Mouse (Mus musculus): ENCODE measurements around the gene Osbp. TPM values are rescaled to one million over a fixed set of nuclear protein-coding genes. Genes with fewer than 3 reads are reported as not detected.

The Osbp gene
- polyA plus RNA-seq, 1 experiment from 2014 or later = 3.4 TPM

DNA sequence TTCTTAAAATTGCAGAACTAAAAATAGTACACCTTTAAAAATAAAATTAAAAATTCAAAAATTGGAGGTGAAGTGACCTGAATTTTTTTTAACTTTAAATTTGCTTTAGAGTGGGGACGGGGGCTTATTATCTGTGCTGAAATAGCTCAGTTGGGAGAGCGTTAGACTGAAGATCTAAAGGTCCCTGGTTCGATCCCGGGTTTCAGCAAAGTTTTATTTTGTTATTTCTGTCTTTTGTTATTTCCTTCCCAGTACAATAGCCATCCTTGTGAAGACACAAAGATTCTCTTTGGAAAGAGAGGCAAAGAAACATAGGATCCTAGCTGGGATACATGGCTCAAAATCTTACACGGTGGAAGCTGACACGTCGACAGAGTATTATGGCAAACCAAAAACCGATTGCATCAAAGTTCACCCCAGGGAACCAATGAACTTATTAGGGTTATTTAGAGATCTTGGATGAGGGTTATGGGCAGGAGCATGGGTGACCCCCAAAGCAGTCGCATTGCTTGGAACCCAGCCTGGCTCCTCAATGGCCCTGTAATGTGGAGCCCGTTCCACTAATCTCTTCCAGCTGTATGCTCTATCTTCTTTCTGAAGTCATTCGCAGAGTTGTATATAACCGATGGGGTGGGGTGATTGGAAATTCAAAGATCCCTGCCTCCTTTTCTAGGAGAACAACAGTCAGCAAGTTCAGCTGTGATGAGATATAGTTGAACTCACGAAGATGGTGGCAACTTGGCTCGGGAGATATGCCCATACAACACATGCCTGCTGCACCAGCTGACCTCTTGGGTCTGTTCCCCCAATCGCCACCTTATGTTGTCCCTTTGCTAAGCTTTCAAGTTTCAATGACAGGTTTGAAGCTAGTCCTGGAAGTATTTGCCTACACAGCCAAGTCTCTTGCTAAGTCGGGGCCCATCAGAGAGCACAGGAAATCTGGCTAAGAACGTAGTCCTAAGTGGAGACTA lies 43.0 kb downstream of the Osbp start:
- peaks cover 28% of the 10 kb centered on the region for H3K4me1 ChIP-seq
- no peaks in the 10 kb centered on the region for H3K9me3 ChIP-seq (replicated peaks)
- WGBS = 17% methylated on average over 17 of the region's 17 CpGs
- peak overlapping the region; percentile 64 for H3K4me3 ChIP-seq
- H3K27ac ChIP-seq = no peak overlapping the region
- peak; percentile 44 for DNase-seq (ENCODE audit: low spot score)
- H3K36me3 ChIP-seq = no peaks in the 10 kb centered on the region
- no peaks in the 10 kb centered on the region for H3K27me3 ChIP-seq (ENCODE audit: low read depth, poor library complexity, severe bottlenecking)

DNA sequence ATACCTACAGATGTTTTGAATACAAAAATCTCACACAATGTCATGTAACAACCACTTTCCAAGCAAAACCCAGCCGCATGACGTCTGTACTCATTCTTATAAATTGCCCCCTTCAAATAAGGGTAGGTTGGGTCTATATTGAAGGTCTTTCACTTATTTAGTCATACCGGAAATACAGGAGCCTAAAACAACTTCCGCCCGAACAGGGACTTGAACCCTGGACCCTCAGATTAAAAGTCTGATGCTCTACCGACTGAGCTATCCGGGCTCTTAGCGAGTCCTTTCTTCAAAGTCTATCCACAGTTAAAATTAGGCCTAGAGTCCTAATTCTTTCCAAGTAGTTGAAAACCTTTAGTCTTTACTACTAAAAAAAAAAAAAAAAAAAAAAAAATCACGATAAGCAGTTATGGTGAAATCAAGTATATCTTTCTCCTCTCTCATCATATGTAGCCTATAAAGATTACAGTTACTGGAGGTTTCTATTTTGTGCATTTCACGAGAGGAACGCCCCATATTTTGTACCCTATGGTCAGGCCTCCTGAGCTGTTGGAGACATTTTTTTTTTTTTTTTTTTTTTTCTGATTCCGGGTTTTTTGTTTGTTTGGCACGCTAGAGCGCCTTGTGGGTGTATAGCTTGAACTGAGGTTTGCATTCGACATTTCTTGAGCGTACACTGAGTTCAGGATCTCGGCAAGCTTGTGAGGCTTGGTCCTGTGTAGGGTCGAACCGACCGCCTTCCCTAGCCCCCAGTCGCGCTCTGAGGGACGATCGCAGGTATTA lies 44.0 kb downstream of the Osbp start:
- Histone ChIP-seq H3K9me3 (replicated peaks) (no peaks in the 10 kb centered on the region), H3K27ac (peak overlapping the region; percentile 89), H3K4me1 (peaks cover 25% of the 10 kb centered on the region), H3K4me3 (peak overlapping the region; percentile 66), H3K27me3 (ENCODE audit: low read depth, poor library complexity, severe bottlenecking) (no peaks in the 10 kb centered on the region), H3K36me3 (no peaks in the 10 kb centered on the region)
- WGBS = under 1% methylated on average over 24 of the region's 24 CpGs
- peak; percentile 76 for DNase-seq (ENCODE audit: low spot score)

DNA sequence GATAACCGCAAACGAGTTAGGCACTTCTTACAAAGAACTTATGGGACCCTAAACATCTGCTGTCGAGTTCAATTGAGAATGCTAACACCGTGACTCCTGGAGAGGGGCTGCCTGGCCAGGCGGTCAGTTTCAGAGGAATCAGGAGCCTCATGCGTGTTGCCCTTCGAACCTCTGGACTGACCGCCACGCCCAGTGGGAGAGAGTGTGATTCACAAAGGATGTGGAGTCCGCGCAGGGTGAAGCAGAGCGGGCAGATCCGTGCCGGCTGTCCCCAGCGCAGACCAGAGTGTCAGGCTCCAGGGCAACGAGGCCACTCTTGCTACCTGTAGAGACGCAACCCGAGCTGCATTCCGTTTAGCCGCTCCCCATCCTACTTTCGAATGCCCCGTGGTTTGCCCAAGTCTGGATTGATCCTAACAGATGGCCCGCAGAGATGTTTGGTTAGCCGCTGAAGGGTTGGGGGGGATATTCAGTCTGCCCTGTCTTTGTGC lies 44.6 kb downstream of the Osbp start:
- Histone ChIP-seq H3K4me1 (peaks cover 24% of the 10 kb centered on the region), H3K27me3 (ENCODE audit: low read depth, poor library complexity, severe bottlenecking) (no peaks in the 10 kb centered on the region), H3K27ac (peak overlapping the region; percentile 89), H3K9me3 (replicated peaks) (no peaks in the 10 kb centered on the region), H3K36me3 (no peaks in the 10 kb centered on the region), H3K4me3 (peak overlapping the region; percentile 66)
- WGBS = 0% methylated on average over 24 of the region's 24 CpGs
- DNase-seq (ENCODE audit: low spot score) = peak; percentile 84

DNA sequence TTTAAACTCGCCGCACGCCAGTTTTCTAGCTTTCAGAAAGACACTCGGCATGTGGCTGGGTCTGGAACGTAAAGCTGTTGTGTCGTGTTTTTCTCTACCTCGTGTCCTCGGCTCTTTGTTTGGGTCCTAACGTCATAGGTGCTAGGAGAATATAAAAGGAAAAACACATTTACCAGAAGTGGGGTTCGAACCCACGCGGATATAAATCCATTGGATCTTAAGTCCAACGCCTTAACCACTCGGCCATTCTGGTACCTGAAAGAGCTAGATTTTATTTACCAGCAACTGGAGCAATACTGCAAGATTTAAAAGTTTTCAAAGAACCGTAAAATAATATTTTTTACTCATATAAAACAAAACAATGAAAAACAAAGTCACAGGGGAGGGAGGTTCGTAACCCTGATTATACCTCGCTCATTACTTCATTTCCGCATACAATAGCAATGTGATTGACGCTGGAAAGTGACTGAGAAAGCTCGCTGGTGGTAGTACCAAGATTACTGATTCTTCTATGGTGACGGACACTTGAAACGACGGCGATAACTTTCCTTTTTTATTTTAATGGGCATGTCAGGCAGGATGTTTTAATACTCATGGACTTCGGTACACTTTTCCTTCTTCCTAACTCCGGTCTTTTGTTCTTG lies 45.3 kb downstream of the Osbp start:
- peak; percentile 69 for DNase-seq (ENCODE audit: low spot score)
- Histone ChIP-seq H3K36me3 (no peaks in the 10 kb centered on the region), H3K9me3 (replicated peaks) (no peaks in the 10 kb centered on the region), H3K4me1 (peaks cover 24% of the 10 kb centered on the region), H3K27me3 (ENCODE audit: low read depth, poor library complexity, severe bottlenecking) (no peaks in the 10 kb centered on the region), H3K27ac (peak overlapping the region; percentile 89), H3K4me3 (peak overlapping the region; percentile 66)
- under 1% methylated on average over 26 of the region's 26 CpGs for WGBS

DNA sequence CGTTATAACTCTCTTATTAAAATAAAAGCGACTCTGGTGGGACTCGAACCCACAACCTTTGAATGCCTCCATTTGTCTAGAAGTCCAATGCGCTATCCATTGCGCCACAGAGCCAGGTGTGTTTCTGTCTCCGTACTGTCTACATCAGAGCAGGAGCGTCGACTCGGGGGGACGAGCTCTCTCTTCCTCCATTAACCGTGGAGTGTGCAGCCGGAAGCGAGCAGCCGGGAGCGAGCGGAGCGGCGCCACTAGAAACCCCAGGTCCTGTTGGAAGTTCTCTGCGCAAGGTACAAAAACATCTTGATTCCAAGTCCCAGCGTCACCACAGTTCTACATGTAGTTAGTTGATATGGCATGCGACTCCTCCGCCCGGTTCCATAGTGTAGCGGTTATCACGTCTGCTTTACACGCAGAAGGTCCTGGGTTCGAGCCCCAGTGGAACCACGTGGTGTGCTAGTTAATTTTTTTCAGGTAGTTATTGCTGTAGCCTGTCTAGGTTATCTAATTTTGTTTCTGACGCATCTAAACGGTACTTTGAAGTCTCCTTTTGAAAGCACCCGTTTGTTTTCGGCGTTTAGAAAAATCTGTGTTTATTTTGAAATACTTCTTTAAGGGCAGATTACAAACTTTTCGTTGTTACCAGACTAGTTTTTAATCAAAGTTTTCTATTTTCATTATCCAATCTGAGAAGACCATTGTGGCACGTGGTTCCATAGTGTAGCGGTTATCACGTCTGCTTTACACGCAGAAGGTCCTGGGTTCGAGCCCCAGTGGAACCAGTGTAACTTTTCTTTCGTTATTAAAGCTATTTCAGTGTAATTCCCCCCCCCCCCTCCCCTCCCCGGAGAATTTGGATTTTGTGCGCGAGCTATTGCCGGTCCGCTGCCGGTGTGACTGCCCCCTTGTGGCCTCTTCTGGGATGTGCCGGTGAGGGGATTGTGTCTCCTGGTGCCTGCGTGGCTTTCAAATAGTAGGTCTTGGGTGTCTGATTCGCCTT lies 46.1 kb downstream of the Osbp start:
- H3K36me3 ChIP-seq = no peaks in the 10 kb centered on the region
- H3K9me3 ChIP-seq (replicated peaks) = no peaks in the 10 kb centered on the region
- peak overlapping the region; percentile 66 for H3K4me3 ChIP-seq
- H3K27me3 ChIP-seq (ENCODE audit: low read depth, poor library complexity, severe bottlenecking) = no peaks in the 10 kb centered on the region
- H3K4me1 ChIP-seq = peaks cover 19% of the 10 kb centered on the region
- WGBS = under 1% methylated on average over 49 of the region's 49 CpGs
- peak; percentile 95 for DNase-seq (ENCODE audit: low spot score)
- peak overlapping the region; percentile 89 for H3K27ac ChIP-seq

DNA sequence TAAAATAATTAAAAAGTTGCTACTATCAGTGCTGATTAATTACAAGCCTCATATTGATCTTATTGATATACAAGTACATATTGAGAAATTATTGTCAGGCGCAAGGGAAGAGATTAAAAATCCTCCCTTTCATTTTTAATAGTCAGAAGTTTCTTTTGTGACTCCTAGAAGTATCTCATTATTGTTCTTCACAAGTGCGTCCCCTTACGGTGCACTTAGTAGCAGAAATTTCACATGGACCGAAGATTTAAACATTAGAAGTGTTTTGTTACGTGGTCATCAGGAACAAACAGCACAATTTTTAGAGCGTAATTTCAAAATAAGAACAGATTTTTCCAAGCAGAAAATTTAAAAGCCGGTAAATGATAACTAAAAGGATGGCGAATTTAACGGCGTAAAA lies 46.9 kb downstream of the Osbp start:
- Histone ChIP-seq H3K27me3 (ENCODE audit: low read depth, poor library complexity, severe bottlenecking) (no peaks in the 10 kb centered on the region), H3K27ac (peak overlapping the region; percentile 58; the same call in 1 of the 2 replicates), H3K4me1 (peaks cover 11% of the 10 kb centered on the region), H3K36me3 (no peaks in the 10 kb centered on the region), H3K4me3 (peak overlapping the region; percentile 66), H3K9me3 (replicated peaks) (no peaks in the 10 kb centered on the region)
- WGBS = 3% methylated on average over 10 of the region's 10 CpGs
- no peak for DNase-seq (ENCODE audit: low spot score)

DNA sequence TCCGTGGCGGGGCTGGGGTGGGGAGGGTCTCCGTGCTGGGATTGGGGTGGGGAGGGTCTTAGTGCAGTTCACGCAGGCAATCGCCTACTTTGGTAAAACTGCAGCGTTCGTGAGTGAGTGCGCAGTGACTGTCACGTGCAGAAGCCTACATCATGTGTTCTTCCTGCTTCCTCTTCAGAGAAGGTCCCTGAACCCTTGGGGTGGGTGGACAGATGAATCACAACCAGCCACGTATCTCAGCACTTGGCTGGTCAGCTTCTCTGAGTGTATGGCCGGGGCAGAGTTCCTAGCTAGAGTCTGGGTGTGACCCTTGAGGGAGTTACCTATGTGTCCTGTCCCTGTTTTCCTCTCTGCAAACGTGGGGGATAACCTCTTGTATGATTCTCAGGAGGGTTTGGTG lies 47.5 kb downstream of the Osbp start:
- WGBS = 0% methylated on average over 12 of the region's 12 CpGs
- H3K27ac ChIP-seq = peak overlapping the region; percentile 58
- no peaks in the 10 kb centered on the region for H3K36me3 ChIP-seq
- H3K4me3 ChIP-seq = peak overlapping the region; percentile 66
- DNase-seq (ENCODE audit: low spot score) = peak; percentile 54
- no peaks in the 10 kb centered on the region for H3K27me3 ChIP-seq (ENCODE audit: low read depth, poor library complexity, severe bottlenecking)
- no peaks in the 10 kb centered on the region for H3K9me3 ChIP-seq (replicated peaks)
- peaks cover 7% of the 10 kb centered on the region; the same call in 1 of the 2 replicates for H3K4me1 ChIP-seq

DNA sequence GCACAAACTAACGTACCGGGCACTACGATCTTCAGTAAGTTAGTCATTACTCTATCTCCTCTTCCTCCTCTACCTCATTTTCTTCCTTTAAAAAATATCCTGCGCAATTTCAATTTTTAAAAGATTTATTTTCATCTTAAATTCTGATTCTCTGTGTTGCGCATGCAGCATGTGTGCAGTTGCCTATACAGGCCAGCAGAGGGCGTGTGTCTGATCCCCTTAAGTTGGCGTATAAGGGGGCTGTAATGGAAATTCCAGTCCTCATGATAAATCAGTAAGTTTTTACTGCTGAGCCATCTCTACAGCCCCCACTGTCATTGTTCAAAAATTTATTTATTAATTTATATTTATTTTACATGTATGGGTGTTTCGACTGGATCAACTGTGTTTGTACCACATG lies 50.0 kb downstream of the Osbp start:
- Histone ChIP-seq H3K27ac (no peak overlapping the region), H3K4me1 (no peaks in the 10 kb centered on the region), H3K9me3 (replicated peaks) (no peaks in the 10 kb centered on the region), H3K36me3 (no peaks in the 10 kb centered on the region), H3K27me3 (ENCODE audit: low read depth, poor library complexity, severe bottlenecking) (no peaks in the 10 kb centered on the region), H3K4me3 (no peak overlapping the region)
- no peak for DNase-seq (ENCODE audit: low spot score)
- WGBS = 66% methylated on average over 8 of the region's 8 CpGs

DNA sequence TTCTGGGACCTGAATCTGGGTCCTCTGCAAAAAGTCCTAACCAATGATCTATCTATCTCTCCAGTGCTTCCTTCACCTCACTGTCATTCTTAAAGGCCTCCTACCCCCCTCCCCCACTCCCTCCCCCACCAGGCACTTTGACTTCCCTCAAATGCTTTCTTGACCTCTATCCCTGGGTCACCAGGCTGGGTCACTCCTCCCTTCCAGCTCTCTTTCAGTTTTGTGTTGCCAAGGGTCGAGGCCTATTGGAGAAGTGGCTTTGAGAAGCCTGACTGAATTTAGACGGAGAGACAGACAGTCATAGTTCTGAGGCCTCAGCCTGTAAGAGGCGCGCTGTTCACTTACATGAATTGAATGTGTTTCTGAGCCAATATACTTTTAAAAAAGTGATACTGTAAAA lies 50.5 kb downstream of the Osbp start:
- H3K27ac ChIP-seq = no peak overlapping the region
- no peaks in the 10 kb centered on the region for H3K27me3 ChIP-seq (ENCODE audit: low read depth, poor library complexity, severe bottlenecking)
- no peaks in the 10 kb centered on the region for H3K36me3 ChIP-seq
- DNase-seq (ENCODE audit: low spot score) = no peak
- H3K4me1 ChIP-seq = no peaks in the 10 kb centered on the region
- H3K4me3 ChIP-seq = no peak overlapping the region
- no peaks in the 10 kb centered on the region for H3K9me3 ChIP-seq (replicated peaks)
- WGBS = 91% methylated on average over 4 of the region's 4 CpGs

DNA sequence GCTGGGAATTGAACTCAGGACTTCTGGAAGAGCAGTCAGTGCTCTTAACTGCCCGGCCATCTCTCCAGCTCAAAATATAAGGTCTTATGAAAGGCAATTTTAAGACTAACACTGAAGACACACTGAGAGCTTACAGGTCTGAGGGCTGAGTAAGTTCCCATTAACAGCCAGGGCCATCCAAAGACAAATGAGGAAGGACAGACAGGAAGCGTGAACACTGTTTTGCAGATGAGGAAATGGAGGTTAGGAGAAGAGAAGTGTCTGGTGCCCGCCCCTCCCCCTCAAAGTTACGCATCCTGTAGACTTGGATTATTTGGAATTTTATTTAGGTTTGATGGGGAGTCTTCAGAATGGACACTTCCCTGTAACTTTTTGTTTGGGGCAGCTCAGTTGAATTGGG lies 58.4 kb downstream of the Osbp start:
- Histone ChIP-seq H3K4me1 (no peaks in the 10 kb centered on the region), H3K36me3 (no peaks in the 10 kb centered on the region), H3K27me3 (ENCODE audit: low read depth, poor library complexity, severe bottlenecking) (no peaks in the 10 kb centered on the region), H3K9me3 (replicated peaks) (no peaks in the 10 kb centered on the region), H3K4me3 (no peak overlapping the region), H3K27ac (no peak overlapping the region)
- no peak for DNase-seq (ENCODE audit: low spot score)
- 90% methylated on average over 4 of the region's 4 CpGs for WGBS

DNA sequence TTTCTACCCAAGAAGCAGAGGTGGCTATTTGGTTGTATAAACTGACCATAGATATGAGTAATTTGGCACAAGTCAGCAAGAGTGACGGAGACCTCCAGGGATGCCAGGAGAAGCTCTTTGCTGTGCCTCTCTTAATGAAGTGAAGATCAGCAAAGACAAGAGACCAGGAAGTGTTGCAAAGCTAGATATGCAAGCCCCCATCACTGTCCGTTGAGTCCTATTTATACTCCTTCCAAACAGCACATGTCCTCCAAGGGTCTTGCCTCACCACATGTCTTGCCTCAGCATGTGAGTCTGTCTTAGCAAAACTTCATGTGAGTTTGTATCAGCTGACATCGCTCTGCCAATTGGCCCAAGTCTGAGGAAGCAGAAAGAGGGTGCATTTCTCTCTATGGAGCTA lies 59.6 kb downstream of the Osbp start:
- DNase-seq (ENCODE audit: low spot score) = no peak

DNA sequence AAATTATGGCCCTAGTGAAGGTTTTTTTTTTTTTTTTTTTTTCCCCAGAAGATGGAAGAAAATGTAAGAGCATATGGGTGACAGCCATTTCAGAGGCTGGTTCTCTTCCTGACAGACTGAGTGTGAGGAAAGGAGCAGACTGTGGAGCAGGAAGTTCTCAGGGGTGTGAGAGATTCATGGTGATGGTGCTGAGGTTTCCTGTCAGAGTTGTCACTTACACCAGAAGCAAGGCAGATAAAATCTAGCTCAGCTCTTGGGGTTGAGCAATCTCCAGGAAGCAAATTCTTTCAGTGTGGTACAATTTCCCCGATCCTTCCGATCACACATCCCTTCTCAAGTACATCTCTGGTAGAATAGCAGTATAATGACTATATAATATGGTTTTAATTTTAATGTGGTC lies 60.9 kb downstream of the Osbp start:
- Histone ChIP-seq H3K36me3 (no peaks in the 10 kb centered on the region), H3K27me3 (ENCODE audit: low read depth, poor library complexity, severe bottlenecking) (no peaks in the 10 kb centered on the region), H3K4me1 (no peaks in the 10 kb centered on the region), H3K27ac (no peak overlapping the region), H3K9me3 (replicated peaks) (no peaks in the 10 kb centered on the region), H3K4me3 (no peak overlapping the region)
- WGBS = 76% methylated on average over 2 of the region's 2 CpGs
- DNase-seq (ENCODE audit: low spot score) = no peak

More for the DNA sequence above, 59.6 kb downstream of the Osbp start:
- Histone ChIP-seq H3K4me1 (no peaks in the 10 kb centered on the region), H3K27me3 (ENCODE audit: low read depth, poor library complexity, severe bottlenecking) (no peaks in the 10 kb centered on the region), H3K36me3 (no peaks in the 10 kb centered on the region), H3K4me3 (no peak overlapping the region), H3K9me3 (replicated peaks) (no peaks in the 10 kb centered on the region), H3K27ac (no peak overlapping the region)
- 93% methylated on average over 3 of the region's 3 CpGs for WGBS

Data from limb, embryonic 10.5 days (tissue).